Mouse (Mus musculus): ENCODE data around the gene Sema4f. TPM values are rescaled to one million over a fixed set of nuclear protein-coding genes. Genes with fewer than 3 reads are reported as not detected.
A peak's percentile ranks its signal among the peaks of the same experiment; 100 is the strongest.

Gene Sema4f
- polyA plus RNA-seq, 1 experiment from 2014 or later: 2.2 TPM

DNA sequence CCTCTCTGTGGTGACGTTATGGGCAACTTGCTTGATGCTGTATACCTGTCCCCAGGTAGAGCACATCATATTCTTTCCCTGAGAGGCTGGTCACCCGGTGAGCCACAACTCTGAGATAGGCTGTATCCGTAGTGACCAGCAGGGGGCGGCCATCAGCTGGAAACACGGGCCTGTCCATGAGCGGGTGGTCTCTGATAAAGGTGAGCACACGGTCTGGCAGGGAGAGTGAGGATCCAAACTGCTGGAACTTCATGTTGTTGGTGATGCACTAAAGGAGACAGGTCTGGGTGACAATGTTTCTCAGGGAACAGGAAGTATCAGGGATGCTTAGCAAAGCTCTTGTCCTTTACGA is 21.8 kb downstream of the Sema4f start:
- 20% methylated on average over 8 of the region's 8 CpGs for WGBS
- Histone ChIP-seq H3K4me1 (replicated peaks; ENCODE audit: control insufficient read depth, insufficient read depth, low read length) (no peaks in the 10 kb centered on the region), H3K9me3 (ENCODE audit: control insufficient read depth, low read length) (no peaks in the 10 kb centered on the region), H3K27me3 (ENCODE audit: control insufficient read depth, insufficient read depth, low read length) (no peaks in the 10 kb centered on the region), H3K4me3 (ENCODE audit: low read depth, low read length) (no peak overlapping the region), H3K36me3 (ENCODE audit: control insufficient read depth, insufficient read depth, low read length) (no peaks in the 10 kb centered on the region), H3K4me2 (ENCODE audit: low read depth, low read length, severe bottlenecking) (no peak overlapping the region), H3K9ac (ENCODE audit: low read length) (no peak overlapping the region), H3K27ac (ENCODE audit: low read depth, low read length) (no peak overlapping the region)
- ATAC-seq (replicated peaks; ENCODE audit: low FRiP score): peak; percentile 57
- peak; percentile 83 for DNase-seq (ENCODE audit: low spot score)

DNA sequence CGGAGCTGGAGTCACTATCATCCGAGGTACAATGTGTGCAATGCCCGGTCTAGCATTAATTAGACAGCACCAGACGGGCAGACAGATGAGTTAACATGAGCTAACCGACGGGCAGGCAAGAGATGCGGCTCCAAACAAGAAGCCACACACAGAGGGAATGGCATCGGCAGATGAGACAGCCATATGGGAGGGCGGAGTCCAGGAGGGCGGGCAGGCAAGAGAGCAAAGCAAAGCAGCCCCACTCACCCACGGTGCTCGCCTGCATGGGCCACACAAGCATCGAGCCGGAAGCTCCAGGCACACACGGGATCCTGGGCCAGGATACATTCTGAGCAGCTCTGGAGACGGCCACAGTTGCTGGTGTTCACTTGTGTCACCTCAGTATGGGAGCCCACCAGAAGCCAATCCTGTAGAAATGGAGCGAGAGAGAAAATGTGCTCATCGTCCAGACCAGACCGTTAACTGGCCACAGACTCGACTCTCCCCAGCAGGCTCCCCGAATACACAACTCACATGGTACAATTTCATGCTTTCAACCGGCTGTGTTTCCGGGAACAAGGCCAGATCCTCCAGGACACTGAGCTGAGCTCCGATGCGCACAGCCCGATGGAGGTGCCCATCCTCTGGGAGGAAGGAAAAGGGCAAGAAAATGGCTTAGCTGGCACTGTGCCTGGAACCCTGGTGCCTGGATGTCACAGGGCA is 22.3 kb downstream of the Sema4f start:
- Histone ChIP-seq H3K4me1 (replicated peaks; ENCODE audit: control insufficient read depth, insufficient read depth, low read length) (no peaks in the 10 kb centered on the region), H3K9ac (ENCODE audit: low read length) (no peak overlapping the region), H3K27me3 (ENCODE audit: control insufficient read depth, insufficient read depth, low read length) (no peaks in the 10 kb centered on the region), H3K36me3 (ENCODE audit: control insufficient read depth, insufficient read depth, low read length) (no peaks in the 10 kb centered on the region), H3K27ac (ENCODE audit: low read depth, low read length) (no peak overlapping the region), H3K4me3 (ENCODE audit: low read depth, low read length) (no peak overlapping the region), H3K4me2 (ENCODE audit: low read depth, low read length, severe bottlenecking) (no peak overlapping the region), H3K9me3 (ENCODE audit: control insufficient read depth, low read length) (no peaks in the 10 kb centered on the region)
- 84% methylated on average over 26 of the region's 26 CpGs for WGBS
- DNase-seq (ENCODE audit: low spot score) (no peak), ATAC-seq (replicated peaks; ENCODE audit: low FRiP score) (no peak)

DNA sequence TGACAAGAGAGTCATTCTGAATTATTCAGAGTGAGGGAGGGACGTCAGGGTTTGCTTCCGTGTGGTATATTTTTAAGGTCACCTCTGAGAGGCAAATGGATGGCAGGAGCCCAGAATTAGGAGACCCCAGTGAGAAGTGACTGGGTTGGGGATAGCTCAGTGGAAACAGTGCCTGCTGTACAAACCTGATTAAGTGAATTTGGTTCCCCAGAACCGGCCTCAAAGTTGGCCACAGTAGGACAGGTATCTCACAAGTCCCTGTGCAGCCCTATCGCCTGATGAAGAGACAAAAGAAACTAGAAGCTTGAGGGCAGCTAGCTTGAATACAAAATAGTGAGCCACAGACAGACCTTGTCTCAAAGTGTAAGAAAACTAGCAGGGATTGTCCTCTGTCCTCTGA is 23.1 kb downstream of the Sema4f start:
- Histone ChIP-seq H3K4me2 (ENCODE audit: low read depth, low read length, severe bottlenecking) (no peak overlapping the region), H3K9ac (ENCODE audit: low read length) (no peak overlapping the region), H3K4me3 (ENCODE audit: low read depth, low read length) (no peak overlapping the region), H3K27me3 (ENCODE audit: control insufficient read depth, insufficient read depth, low read length) (no peaks in the 10 kb centered on the region), H3K9me3 (ENCODE audit: control insufficient read depth, low read length) (no peaks in the 10 kb centered on the region), H3K36me3 (ENCODE audit: control insufficient read depth, insufficient read depth, low read length) (no peaks in the 10 kb centered on the region), H3K27ac (ENCODE audit: low read depth, low read length) (no peak overlapping the region), H3K4me1 (replicated peaks; ENCODE audit: control insufficient read depth, insufficient read depth, low read length) (no peaks in the 10 kb centered on the region)
- DNase-seq (ENCODE audit: low spot score) (no peak), ATAC-seq (replicated peaks; ENCODE audit: low FRiP score) (no peak)
- 89% methylated on average over 4 of the region's 4 CpGs for WGBS

DNA sequence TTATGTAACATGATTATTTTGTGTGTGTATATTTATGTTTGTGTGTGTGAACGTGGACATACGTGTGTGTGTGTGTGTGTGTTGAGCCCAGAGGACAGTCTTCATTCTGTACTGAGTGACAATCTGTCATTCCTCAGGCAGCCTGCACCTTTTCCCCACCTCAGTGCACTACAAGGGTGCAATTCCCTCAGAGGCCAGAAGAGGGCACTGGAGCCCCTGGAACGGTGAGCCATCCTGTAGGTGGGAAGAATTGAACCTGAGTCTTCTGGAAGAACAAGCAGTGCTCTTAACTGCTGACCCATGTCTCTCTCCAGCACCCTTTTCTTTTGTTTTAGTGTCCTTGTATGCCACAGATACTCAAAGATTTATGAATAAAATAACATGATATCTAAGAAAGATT is 23.7 kb downstream of the Sema4f start:
- Histone ChIP-seq H3K4me3 (ENCODE audit: low read depth, low read length) (no peak overlapping the region), H3K9me3 (ENCODE audit: control insufficient read depth, low read length) (no peaks in the 10 kb centered on the region), H3K9ac (ENCODE audit: low read length) (no peak overlapping the region), H3K4me2 (ENCODE audit: low read depth, low read length, severe bottlenecking) (no peak overlapping the region), H3K27me3 (ENCODE audit: control insufficient read depth, insufficient read depth, low read length) (no peaks in the 10 kb centered on the region), H3K36me3 (ENCODE audit: control insufficient read depth, insufficient read depth, low read length) (no peaks in the 10 kb centered on the region), H3K4me1 (replicated peaks; ENCODE audit: control insufficient read depth, insufficient read depth, low read length) (no peaks in the 10 kb centered on the region), H3K27ac (ENCODE audit: low read depth, low read length) (no peak overlapping the region)
- ATAC-seq (replicated peaks; ENCODE audit: low FRiP score) (no peak), DNase-seq (ENCODE audit: low spot score) (peak; percentile 80)
- 17% methylated on average over 3 of the region's 3 CpGs for WGBS

DNA sequence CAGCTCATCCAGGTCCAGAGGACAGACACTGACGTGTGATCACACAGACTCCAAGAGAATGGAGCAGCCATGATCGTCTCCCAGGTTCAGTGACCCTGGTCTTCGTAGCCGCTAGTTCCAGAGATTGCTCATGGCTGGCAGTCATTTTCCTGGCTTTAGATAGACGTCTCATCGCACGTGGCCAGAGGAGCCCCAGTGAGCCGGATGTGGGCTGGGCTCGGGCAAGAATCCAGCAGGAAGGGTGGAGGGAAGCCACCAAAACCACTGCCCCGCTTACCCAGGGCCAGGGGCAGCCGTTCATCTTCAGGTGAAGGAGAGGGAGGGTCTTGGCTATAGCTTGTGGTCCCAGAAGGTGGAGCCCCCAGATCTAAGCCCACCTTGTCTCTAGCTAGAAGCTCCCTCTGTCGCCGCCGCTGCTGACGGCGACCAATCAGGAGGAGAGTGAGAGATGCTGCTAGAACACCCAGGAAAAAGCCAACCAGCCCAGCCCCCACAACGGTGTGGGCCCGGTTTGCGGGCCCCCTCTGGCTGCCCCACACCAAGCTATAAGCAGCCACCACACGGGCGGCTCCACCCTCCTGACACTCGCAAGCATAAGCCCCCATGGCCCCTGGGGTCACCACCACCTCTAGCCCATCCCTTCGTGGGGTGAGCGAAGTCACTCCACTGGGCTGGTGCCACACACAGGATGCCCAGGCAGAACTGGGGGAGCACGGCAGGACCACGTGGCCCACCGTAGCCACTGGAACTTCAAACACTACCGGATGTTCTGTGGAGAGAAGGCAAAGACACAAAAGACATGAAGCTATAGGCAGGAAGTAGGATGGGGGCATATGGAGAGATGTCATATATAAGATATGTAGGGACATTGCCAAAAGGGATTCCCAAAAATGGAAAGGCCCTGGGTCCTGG is 26.0 kb downstream of the Sema4f start:
- no peak for DNase-seq (ENCODE audit: low spot score)
- 85% methylated on average over 27 of the region's 28 CpGs for WGBS
- Histone ChIP-seq H3K36me3 (ENCODE audit: control insufficient read depth, insufficient read depth, low read length) (no peaks in the 10 kb centered on the region), H3K4me1 (replicated peaks; ENCODE audit: control insufficient read depth, insufficient read depth, low read length) (no peaks in the 10 kb centered on the region), H3K4me3 (ENCODE audit: low read depth, low read length) (no peak overlapping the region), H3K27ac (ENCODE audit: low read depth, low read length) (no peak overlapping the region), H3K9me3 (ENCODE audit: control insufficient read depth, low read length) (no peaks in the 10 kb centered on the region), H3K9ac (ENCODE audit: low read length) (no peak overlapping the region), H3K4me2 (ENCODE audit: low read depth, low read length, severe bottlenecking) (no peak overlapping the region), H3K27me3 (ENCODE audit: control insufficient read depth, insufficient read depth, low read length) (no peaks in the 10 kb centered on the region)
- ATAC-seq (replicated peaks; ENCODE audit: low FRiP score): 0 out of 2 replicates have a peak, but pooled peaks have one; percentile 20

DNA sequence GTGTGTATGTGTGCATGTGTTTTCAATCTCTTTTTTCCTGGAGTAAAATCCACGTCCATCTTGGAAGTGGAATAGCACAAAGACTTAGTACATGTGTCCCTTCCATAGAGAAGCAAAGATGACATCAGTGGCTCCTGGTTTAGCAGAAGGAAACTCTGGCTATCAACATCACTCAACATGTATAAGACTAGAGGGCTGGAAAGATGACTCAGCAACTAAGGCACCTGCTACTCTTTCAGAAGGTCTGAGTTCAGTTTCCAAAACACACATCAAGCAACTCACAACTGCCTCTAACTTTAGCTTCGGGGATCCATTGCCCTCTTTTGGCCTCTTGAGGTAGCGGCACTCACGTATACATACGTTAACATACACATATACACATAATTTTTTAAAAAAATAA is 28.3 kb downstream of the Sema4f start:
- Histone ChIP-seq H3K4me2 (ENCODE audit: low read depth, low read length, severe bottlenecking) (no peak overlapping the region), H3K27me3 (ENCODE audit: control insufficient read depth, insufficient read depth, low read length) (no peaks in the 10 kb centered on the region), H3K27ac (ENCODE audit: low read depth, low read length) (no peak overlapping the region), H3K4me3 (ENCODE audit: low read depth, low read length) (no peak overlapping the region), H3K9me3 (ENCODE audit: control insufficient read depth, low read length) (no peaks in the 10 kb centered on the region), H3K36me3 (ENCODE audit: control insufficient read depth, insufficient read depth, low read length) (no peaks in the 10 kb centered on the region), H3K9ac (ENCODE audit: low read length) (no peak overlapping the region), H3K4me1 (replicated peaks; ENCODE audit: control insufficient read depth, insufficient read depth, low read length) (no peaks in the 10 kb centered on the region)
- ATAC-seq (replicated peaks; ENCODE audit: low FRiP score) (no peak), DNase-seq (ENCODE audit: low spot score) (no peak)
- WGBS: 88% methylated on average over 5 of the region's 5 CpGs

DNA sequence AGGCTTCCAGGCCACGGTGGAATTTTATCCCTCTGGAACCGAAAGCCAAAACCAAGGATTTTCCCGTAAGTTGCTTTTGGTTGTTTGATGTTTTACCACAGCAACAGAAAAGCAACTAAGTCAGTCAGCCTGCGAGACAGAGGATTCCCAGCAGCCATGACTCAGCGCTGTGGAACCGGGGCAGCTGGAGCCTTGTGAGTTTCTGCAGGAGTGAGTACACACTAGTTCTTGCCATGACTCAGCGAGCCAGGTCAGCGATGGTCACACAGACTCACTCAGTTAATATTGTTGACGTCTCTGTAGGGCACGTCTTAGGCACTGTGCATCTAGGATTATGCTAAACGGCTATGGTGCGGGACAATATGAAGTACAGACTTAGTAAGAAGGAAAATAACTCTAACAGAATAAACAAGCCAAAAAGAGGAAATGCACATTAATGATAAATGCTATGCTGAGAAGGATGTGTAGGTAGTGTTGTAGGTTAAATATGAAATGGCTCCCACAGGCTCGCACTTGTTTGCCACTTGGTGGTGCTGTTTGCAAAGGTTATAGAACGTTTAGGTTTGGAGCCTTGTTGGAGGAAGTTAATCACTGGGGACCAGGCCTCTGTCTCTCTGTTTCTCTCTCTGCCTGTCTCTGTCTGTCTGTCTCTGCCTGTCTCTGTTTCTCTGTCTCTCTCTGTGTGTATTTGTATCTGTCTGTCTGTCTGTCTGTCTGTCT is 30.3 kb downstream of the Sema4f start:
- 70% methylated on average over 14 of the region's 14 CpGs for WGBS
- DNase-seq (ENCODE audit: low spot score) (no peak), ATAC-seq (replicated peaks; ENCODE audit: low FRiP score) (no peak; the same call in 1 of the 2 replicates)
- Histone ChIP-seq H3K4me1 (replicated peaks; ENCODE audit: control insufficient read depth, insufficient read depth, low read length) (no peaks in the 10 kb centered on the region), H3K36me3 (ENCODE audit: control insufficient read depth, insufficient read depth, low read length) (no peaks in the 10 kb centered on the region), H3K27me3 (ENCODE audit: control insufficient read depth, insufficient read depth, low read length) (no peaks in the 10 kb centered on the region), H3K4me2 (ENCODE audit: low read depth, low read length, severe bottlenecking) (no peak overlapping the region), H3K9ac (ENCODE audit: low read length) (no peak overlapping the region), H3K4me3 (ENCODE audit: low read depth, low read length) (no peak overlapping the region), H3K27ac (ENCODE audit: low read depth, low read length) (no peak overlapping the region), H3K9me3 (ENCODE audit: control insufficient read depth, low read length) (no peaks in the 10 kb centered on the region)

DNA sequence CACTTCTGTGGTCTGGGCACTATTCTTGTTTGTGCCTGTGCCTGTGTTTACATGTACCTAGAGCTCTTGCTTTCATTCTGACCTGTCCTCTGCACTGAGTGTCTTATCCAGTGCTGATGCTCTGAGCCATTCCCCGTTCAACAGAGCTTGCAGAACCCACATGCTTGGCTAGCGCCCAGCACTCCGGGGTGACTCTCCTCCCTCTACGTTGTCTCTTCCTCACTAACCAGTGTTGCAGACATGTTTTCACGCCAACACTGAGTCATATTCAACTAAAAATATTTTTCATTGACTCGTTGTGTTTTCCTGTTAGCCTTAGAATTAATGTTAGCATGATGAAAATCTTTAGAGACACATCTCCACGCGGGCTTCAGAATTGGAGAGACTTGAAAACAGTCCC is 31.5 kb downstream of the Sema4f start:
- DNase-seq (ENCODE audit: low spot score) (no peak), ATAC-seq (replicated peaks; ENCODE audit: low FRiP score) (no peak)
- no peak overlapping the region for H3K4me2 ChIP-seq (ENCODE audit: low read depth, low read length, severe bottlenecking)
- no peaks in the 10 kb centered on the region for H3K27me3 ChIP-seq (ENCODE audit: control insufficient read depth, insufficient read depth, low read length)
- 90% methylated on average over 8 of the region's 8 CpGs for WGBS
- no peak overlapping the region for H3K4me3 ChIP-seq (ENCODE audit: low read depth, low read length)
- H3K9ac ChIP-seq (ENCODE audit: low read length): no peak overlapping the region
- no peak overlapping the region for H3K27ac ChIP-seq (ENCODE audit: low read depth, low read length)
- no peaks in the 10 kb centered on the region for H3K9me3 ChIP-seq (ENCODE audit: control insufficient read depth, low read length)
- H3K36me3 ChIP-seq (ENCODE audit: control insufficient read depth, insufficient read depth, low read length): no peaks in the 10 kb centered on the region
- no peaks in the 10 kb centered on the region for H3K4me1 ChIP-seq (replicated peaks; ENCODE audit: control insufficient read depth, insufficient read depth, low read length)
